Mouse (Mus musculus) kidney, adult 2 months (tissue): Measurements from ENCODE around the gene Gm13285. TPM values are rescaled to one million over a fixed set of nuclear protein-coding genes. Genes with fewer than 3 reads are reported as not detected.
"Not testable (repeated sequence)": the region's sequence is repeated elsewhere in the genome, so short reads cannot be mapped to it uniquely, and the experiment has no call there.

ENCODE experiments used
- DNase-seq: peaks from one replicate; pipeline ENCODE4 v3.0.0; 2021
- H3K27ac ChIP-seq: fragments of 200-500 bp; 2 replicates; pipeline ENCODE4 v1.5.1; 2012; ENCODE audit warnings: low read depth, low read length, control low read depth, inconsistent platforms; ENCODE audit not compliant: insufficient read depth
- H3K27me3 ChIP-seq: fragments of 200-500 bp; replicated peaks from 2 replicates; pipeline ENCODE4 v1.6.1; 2012; ENCODE audit warnings: mild to moderate bottlenecking, moderate library complexity, low read length, inconsistent platforms; ENCODE audit not compliant: control insufficient read depth, insufficient read depth
- H3K36me3 ChIP-seq: fragments of 200-500 bp; 2 replicates; pipeline ENCODE4 v1.6.1; 2012; ENCODE audit warnings: mild to moderate bottlenecking, moderate library complexity, low read length, inconsistent platforms; ENCODE audit not compliant: control insufficient read depth, insufficient read depth
- H3K4me1 ChIP-seq: fragments of 200-500 bp; 2 replicates; pipeline ENCODE4 v1.6.1; 2011; ENCODE audit warnings: low read length; ENCODE audit not compliant: control insufficient read depth, insufficient read depth
- H3K4me3 ChIP-seq: fragments of 200-500 bp; 2 replicates; pipeline ENCODE4 v1.5.1; 2011; ENCODE audit warnings: mild to moderate bottlenecking, low read depth, low read length, control low read depth; ENCODE audit not compliant: insufficient read depth
- CTCF ChIP-seq: fragments of 200-500 bp; conservative IDR thresholded peaks from 2 replicates; pipeline ENCODE4 v1.5.1; 2011; ENCODE audit warnings: low read depth, mild to moderate bottlenecking, control low read depth, low read length, moderate library complexity, mixed read lengths; ENCODE audit not compliant: insufficient read depth, insufficient read length
- POLR2A ChIP-seq: fragments of 200-500 bp; IDR thresholded peaks from one replicate; pipeline ENCODE4 v1.6.1; 2011; ENCODE audit warnings: low read depth, low read length, control low read depth
- WGBS: fragments of 180-500 bp; shearing (Covaris S2); methylation state at CpG from one replicate; pipeline ENCODE4 v1.1.7; 2018; 5-methylcytosine and 5-hydroxymethylcytosine counted together
- polyA plus RNA-seq: library from polyadenylated mRNA; depleted of rRNA; stranded (reverse); fragments of >200 nt; gene quantifications from 2 replicates; pipeline ENCODE4 v1.2.3, GENCODE M21; 2012; rRNA removed

The Gm13285 gene
- not detected in 2 replicates for polyA plus RNA-seq

GRCm38 (mm10) chr4:88799365-88799764 is at the start of gene Gm13285:
Gene Gm13285 (plus strand): TSS chr4:88799665.
- not testable (repeated sequence) for H3K27me3 ChIP-seq, DNase-seq, H3K36me3 ChIP-seq, H3K4me3 ChIP-seq, H3K27ac ChIP-seq, H3K4me1 ChIP-seq
- 12% methylated on average over 6 of the region's 7 CpGs for WGBS

- Histone ChIP-seq H3K36me3 (no peaks in the 10 kb centered on the region), H3K4me1 (no peaks in the 10 kb centered on the region), H3K27ac (no peak overlapping the region), H3K4me3 (no peak overlapping the region), H3K27me3 (no peaks in the 10 kb centered on the region)
- TF ChIP-seq CTCF (no peak), POLR2A (no peak)
- no peak for DNase-seq
- 67% methylated on average over 6 of the region's 6 CpGs for WGBS
Measured at GRCm38 (mm10) chr4:88749926-88750325, 49.5 kb upstream of the Gm13285 start.

GRCm38 (mm10) chr4:88754818-88755340 is 44.6 kb upstream of the Gm13285 start, which contains the start of gene Gm13271:
Gene Gm13271 (plus strand): TSS chr4:88754868.
- H3K4me1 ChIP-seq, H3K4me3 ChIP-seq, H3K36me3 ChIP-seq, H3K27me3 ChIP-seq, H3K27ac ChIP-seq: not testable (repeated sequence)
- peak; percentile 55 for DNase-seq
- 87% methylated on average over 15 of the region's 15 CpGs for WGBS

GRCm38 (mm10) chr4:88756581-88757513 is 42.6 kb upstream of the Gm13285 start:
- H3K27me3 ChIP-seq, DNase-seq: not testable (repeated sequence)
- 8% methylated on average over 28 of the region's 31 CpGs for WGBS

GRCm38 (mm10) chr4:88757628-88758031 is 41.8 kb upstream of the Gm13285 start:
- WGBS: under 1% methylated on average over 21 of the region's 21 CpGs
- peak overlapping the region; percentile 97 for H3K4me3 ChIP-seq
- TF ChIP-seq CTCF: peak; percentile 59
- H3K27me3 ChIP-seq, H3K4me1 ChIP-seq, H3K36me3 ChIP-seq: not testable (repeated sequence)
- peak; percentile 93 for DNase-seq
- peak overlapping the region; percentile 96 for H3K27ac ChIP-seq

More at GRCm38 (mm10) chr4:88756581-88757513, 42.6 kb upstream of the Gm13285 start:
- Histone ChIP-seq H3K4me3 (peak overlapping the region; percentile 97), H3K27ac (peak overlapping the region; percentile 96)
- not testable (repeated sequence) for H3K36me3 ChIP-seq, H3K4me1 ChIP-seq

- not testable (repeated sequence) for DNase-seq, H3K27me3 ChIP-seq, H3K36me3 ChIP-seq, H3K4me1 ChIP-seq, H3K27ac ChIP-seq, H3K4me3 ChIP-seq
- WGBS: 92% methylated on average over 9 of the region's 9 CpGs
Measured at GRCm38 (mm10) chr4:88758751-88759150, 40.7 kb upstream of the Gm13285 start.

GRCm38 (mm10) chr4:88759610-88760268 is 39.7 kb upstream of the Gm13285 start, which contains the start of gene Gm13283:
Gene Gm13283 (plus strand): TSS chr4:88760119.
- DNase-seq: peak; percentile 49
- H3K4me1 ChIP-seq, H3K27me3 ChIP-seq, H3K36me3 ChIP-seq: not testable (repeated sequence)
- peak within 1 kb of the TSS; percentile 81; the same call in 1 of the 2 replicates for H3K27ac ChIP-seq
- WGBS: 15% methylated on average over 10 of the region's 14 CpGs
- H3K4me3 ChIP-seq: peak within 1 kb of the TSS; percentile 48; the same call in 1 of the 2 replicates
